Mouse (Mus musculus) splenic B cell, adult 2 months (primary cell): ENCODE measurements around the gene Scml4.

Source experiments
- DNase-seq: peaks from one replicate; pipeline ENCODE4 v3.0.0-alpha.2; 2011; ENCODE audit warnings: low read depth, low spot score
- H3K27me3 ChIP-seq: 2 replicates; pipeline ENCODE4 v1.6.1; 2012; ENCODE audit warnings: mild to moderate bottlenecking, low read length, moderate library complexity, mixed read lengths; ENCODE audit not compliant: control insufficient read depth, poor library complexity, insufficient read depth, severe bottlenecking
- H3K36me3 ChIP-seq: 2 replicates; pipeline ENCODE4 v1.6.1; 2012; ENCODE audit warnings: mild to moderate bottlenecking, low read length, moderate library complexity, mixed read lengths; ENCODE audit not compliant: control insufficient read depth, poor library complexity, insufficient read depth, severe bottlenecking

Gene Scml4

DNA sequence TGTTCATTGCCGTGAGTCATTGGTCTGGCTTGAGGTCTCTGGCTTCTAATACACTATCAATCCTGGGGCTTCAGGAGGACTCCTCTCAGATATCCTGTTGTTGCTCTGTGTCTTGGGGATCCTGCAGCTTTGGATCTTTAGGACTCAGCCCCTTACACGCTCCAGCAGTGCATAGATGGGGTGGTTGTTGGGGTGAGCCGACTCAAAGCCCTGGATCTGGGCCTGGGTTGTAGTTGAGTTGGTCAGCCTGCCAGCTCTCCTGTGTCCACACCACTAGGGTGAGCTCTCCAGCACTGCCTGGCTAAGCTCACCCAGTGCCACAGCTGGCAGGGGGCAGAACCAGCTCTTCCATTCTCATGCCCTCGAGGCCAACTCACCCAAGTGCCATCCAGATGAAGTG lies 78.2 kb downstream of the Scml4 start:
- DNase-seq, result no peak
- no peaks in the 10 kb centered on the region for H3K27me3 ChIP-seq
- H3K36me3 ChIP-seq, result peaks cover 5% of the 10 kb centered on the region

DNA sequence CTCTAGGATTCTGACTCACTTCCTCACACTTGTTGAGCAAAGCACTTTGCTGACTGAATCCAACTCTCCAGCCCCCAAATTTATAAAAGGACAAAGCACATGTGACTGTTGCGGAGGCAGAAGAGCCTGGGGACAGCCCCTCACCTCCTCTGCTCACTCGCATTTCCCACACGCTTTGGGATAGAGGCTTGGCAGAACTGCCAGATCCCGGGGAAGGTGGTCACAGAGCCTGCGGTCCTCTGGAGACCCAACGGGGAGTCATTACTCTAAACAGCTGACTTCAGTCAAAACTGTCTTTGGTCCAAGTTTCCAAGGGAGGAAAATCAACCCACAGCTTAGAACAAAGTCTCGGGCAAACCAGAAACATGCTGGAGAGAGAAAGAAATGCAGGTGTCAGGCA lies 79.5 kb downstream of the Scml4 start:
- no peak for DNase-seq
- Histone ChIP-seq H3K36me3 (peaks cover 8% of the 10 kb centered on the region), H3K27me3 (no peaks in the 10 kb centered on the region)

DNA sequence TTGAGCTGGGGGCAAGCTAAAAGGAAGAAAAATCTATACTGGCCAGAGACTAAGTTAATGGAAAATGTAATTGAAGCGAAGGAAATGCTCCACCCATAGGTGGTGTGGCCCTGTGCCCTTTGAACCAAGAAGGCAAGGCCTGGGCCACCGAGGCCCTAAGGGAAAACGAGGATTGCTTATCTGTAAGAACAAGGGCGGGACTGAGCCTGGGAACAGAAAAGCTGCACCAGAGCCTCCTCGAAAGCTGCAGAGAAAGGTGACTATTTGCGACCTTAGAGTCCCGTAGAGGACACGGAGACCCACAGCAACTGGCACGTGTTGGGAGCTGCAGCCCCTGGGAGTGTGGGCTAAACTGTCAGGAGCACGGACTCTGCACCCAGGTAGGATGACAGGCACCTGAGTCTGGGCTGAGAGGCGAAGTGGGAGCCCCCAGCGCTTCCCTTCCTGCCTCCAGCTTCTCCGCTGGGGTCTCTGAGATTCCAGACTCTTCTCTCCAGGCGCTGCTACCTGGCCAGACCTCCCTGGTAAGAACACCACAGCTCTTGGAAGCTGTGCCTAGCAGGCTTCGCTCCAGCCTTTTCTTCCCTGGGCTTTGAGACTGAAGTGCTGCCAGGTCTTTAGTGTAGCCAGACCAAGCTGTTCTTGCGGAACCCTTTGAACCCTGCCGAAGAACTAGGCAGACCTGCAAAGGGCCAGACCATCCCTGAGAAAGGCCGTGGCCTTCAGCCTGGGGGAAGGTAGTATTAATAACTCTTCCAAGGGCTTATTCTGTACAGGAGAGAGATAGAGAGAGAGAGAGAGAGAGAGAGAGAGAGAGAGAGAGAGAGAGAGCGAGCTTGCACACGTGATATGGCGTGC lies 80.3 kb downstream of the Scml4 start:
- DNase-seq, result no peak
- H3K27me3 ChIP-seq, result no peaks in the 10 kb centered on the region
- peaks cover 9% of the 10 kb centered on the region for H3K36me3 ChIP-seq

DNA sequence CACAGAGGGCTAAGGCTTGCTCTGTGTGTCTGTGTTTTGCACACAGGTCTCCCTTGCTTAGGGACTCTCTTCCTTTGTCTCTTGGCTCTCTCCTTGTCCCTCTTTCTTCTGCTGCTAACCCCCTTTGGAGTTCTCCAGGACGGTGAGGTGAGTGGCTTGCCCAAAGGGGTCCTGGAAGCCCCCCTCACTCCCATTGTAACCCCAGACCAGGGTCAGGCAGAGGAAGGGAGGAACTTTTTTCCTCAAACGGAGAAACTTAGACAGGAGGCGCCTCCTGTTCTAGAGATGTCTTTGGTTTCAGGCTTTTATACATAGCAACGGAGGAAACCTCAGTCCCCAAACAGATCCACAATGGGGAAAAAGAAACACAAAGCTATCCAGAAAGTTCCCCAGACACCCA lies 81.1 kb downstream of the Scml4 start:
- peaks cover 9% of the 10 kb centered on the region for H3K36me3 ChIP-seq
- H3K27me3 ChIP-seq, result no peaks in the 10 kb centered on the region
- DNase-seq, result no peak

DNA sequence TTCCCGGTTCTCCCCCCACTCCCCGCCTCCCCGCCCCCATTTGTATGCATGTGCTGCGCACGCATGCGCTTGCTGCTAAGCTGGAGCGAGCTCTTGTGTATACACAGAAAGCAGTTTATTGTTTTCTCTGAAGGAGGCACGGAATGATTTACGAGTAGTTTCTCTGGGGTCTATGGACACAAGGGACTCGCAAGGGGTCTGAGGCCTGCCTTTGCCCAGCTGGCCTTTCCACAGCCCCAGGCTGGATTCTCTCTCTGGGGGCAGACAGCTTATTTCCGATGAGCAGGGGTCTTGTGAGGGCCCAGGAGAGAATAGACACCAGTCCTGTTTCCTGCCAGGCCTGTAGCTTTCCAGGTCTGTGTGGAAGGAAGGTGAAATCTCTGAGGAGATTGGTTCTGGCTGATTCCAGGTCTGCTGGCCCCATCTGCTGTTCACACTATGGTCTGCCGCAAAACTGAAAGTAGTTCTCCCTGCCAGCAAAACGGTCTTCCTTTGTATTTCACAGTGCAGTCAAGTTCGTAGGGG lies 81.6 kb downstream of the Scml4 start:
- peak; percentile 49 for DNase-seq
- H3K27me3 ChIP-seq, result no peaks in the 10 kb centered on the region
- H3K36me3 ChIP-seq, result peaks cover 9% of the 10 kb centered on the region

DNA sequence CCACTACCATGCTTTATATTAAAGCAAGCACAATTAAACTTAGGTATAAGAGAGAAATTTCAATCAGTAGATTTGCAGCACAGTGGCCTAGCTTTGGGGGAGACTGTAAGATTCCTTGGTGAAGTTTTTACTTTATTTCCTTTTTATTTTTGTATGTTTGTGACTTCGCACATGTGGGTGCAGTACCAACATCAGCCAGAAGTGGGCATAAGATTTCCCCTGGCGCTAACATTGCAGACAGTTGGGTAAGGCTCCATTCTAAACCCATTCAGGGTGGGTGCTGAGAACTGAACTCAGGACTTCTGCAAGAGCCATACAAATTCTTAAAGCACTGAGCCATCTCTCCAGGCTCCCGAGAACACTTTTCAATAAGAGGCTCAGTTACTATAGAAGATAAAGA lies 82.1 kb downstream of the Scml4 start:
- Histone ChIP-seq H3K27me3 (no peaks in the 10 kb centered on the region), H3K36me3 (peaks cover 10% of the 10 kb centered on the region)
- peak; percentile 43 for DNase-seq

DNA sequence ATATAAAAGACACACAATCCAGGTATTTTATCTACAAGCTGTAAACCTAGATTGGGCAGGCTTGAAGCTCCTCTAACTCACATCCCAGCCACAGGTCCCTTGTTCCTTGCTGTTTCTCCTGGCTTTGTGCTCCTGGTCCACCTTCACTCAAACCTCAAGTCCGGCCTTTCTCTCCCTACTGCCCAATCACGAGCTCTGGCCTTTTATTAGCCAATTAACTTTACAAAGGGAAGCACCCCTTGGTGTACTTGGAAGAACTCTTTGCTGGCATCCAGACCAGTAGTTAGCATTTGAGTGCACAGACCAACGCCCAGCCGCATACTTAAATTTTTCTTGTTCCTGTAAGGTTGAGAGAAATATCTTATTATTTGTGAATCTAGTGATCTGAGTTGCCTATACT lies 85.1 kb downstream of the Scml4 start:
- no peak for DNase-seq
- Histone ChIP-seq H3K27me3 (no peaks in the 10 kb centered on the region), H3K36me3 (peaks cover 14% of the 10 kb centered on the region)

DNA sequence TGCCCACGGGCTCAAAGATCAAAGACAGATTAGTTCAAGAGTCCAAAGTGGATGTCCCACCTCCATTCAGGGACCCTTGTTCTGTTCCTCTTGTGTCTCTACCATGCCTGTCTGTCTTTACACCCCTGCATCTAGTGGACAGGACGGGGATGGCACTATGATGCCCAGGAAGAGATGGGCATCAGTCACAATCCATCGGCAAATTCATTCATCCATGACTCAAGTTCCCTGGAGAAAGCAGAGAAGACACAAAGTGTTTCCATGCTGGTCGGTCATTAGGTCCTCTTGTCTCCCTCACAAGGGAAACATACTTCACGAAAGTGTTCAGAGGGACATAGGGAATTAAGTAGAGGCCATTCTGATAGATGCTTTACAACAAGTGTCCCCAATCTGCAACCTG lies 87.2 kb downstream of the Scml4 start:
- Histone ChIP-seq H3K27me3 (no peaks in the 10 kb centered on the region), H3K36me3 (peaks cover 12% of the 10 kb centered on the region)
- no peak for DNase-seq

DNA sequence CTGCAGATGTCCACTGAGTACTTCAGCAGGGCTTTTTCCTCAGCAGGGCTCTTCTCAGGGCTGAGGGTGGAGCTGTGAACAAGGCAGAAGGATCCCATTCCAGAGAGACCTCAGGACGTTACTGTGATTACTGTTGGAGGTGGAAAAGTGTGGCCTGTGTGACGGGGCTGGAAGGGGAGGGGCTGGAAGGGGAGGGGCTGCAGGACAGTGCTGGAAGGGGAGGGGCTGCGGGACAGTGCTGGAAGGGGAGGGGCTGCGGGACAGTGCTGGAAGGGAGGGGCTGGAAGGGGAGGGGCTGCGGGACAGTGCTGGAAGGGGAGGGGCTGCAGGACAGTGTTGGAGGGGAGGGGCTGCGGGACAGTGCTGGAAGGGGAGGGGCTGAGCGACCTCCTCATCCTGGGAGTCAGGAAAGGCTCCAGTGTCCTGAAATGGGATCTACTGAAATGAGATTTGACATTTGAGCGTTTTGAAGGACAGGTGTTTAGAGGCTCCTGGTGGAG lies 90.1 kb downstream of the Scml4 start:
- DNase-seq, result no peak
- Histone ChIP-seq H3K27me3 (no peaks in the 10 kb centered on the region), H3K36me3 (peaks cover 7% of the 10 kb centered on the region)

DNA sequence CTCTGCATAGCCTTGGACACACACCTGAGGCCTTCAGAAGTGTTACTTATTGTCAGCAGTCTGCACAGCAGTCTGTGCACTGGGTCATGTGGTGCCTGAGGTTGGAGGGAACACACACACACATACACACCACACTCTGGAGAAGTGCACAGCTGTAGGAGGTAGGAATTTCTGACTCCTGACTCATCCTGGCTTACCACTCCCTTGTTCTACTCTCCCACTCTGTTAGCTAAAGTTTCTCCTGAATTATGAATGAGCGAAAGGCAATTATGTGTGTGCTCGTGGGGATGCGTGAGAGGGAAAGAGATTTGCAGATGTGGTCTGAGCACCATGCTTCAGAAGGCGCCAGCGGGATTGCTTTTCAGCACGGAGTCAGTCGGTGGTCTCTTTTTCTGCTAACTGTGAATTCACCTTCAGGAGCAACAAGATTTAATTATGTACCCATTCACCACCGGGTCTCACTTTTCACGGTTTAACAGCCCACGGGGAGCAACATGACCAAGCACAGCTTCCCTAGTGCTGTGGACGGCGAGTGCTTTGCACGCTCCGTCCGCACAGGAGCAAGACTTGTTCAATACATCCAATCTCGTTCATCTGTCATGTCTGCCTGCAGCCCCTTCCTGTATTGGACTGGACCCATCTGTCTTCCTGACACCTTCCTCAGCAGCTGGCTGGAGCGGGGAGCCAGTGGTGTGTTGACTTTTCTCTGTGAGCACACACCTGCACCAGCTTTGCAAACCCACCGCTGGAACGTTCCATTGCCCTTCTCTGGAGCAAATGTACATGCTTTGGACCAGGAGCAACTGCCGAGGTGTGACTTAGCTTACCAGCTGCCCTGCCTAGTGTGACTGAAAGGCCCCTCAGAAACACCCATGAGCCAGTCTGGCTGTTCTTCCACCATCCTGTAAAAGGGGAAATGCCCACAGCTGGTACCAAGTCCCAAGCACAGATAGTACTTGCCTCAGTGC lies 91.2 kb downstream of the Scml4 start:
- DNase-seq, result no peak
- H3K27me3 ChIP-seq, result no peaks in the 10 kb centered on the region

DNA sequence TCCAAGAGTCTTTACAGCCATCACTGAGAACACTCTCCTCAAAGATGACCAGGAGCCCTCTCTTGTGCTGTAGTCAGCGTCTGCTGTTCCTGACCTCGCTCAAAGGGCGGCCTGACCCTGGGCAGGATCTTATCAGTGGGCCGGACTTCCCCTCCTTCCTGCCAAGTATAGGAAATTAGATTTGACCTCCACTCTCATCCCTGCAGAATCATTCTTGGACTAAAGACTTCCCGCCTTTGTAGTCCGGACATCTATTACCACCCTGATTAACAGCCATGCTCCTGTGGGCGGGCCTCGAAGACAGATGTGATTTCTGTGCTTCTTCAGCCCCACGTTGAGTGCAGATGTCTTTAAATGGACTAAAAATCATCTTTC lies 91.9 kb downstream of the Scml4 start:
- DNase-seq, result no peak
- H3K36me3 ChIP-seq, result peaks cover 7% of the 10 kb centered on the region; the same call in 1 of the 2 replicates
- H3K27me3 ChIP-seq, result no peaks in the 10 kb centered on the region

More for the DNA sequence above, 91.2 kb downstream of the Scml4 start:
- H3K36me3 ChIP-seq, result peaks cover 7% of the 10 kb centered on the region

DNA sequence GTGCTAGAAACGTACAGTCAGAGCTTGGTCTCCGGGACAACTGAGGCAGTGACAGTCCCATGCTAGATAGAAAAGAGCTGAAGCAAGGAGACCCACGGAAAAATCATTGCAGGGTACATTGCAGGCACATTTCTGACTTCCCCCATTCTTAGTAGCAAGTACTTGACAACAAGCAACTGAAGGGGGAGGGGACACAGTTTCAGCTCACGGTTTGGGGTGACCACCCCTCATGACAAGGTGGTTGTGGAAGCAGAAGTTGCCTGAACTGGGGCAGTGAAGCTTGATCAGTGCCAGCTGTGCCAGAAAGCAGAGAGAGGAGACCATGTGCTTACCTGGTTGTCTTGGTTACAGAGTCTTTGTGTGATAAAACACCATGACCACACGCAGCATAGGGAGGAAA lies 93.4 kb downstream of the Scml4 start:
- DNase-seq, result peak; percentile 52
- no peaks in the 10 kb centered on the region for H3K27me3 ChIP-seq

DNA sequence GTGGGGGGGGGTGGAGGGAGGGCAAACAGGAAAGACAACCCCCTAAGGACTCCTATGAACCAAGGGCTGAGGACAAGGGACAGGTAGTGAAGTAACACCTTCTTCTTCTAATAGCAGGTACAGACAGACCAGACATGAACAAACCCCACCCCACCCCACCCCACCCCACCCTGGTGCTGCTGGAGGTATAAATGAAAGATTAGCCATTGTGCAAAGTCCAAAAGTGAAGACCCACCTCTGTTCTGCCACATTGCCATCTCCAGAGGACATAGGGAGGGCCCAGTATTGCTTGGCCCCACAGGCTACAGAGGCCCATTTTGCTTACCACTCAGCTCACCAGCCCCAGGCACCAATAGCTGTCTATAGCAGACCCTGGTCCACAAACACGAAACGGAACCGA lies 95.0 kb downstream of the Scml4 start:
- no peak for DNase-seq
- 0 out of 2 replicates have a peak, but pooled peaks cover 1% of the 10 kb centered on the region for H3K36me3 ChIP-seq
- H3K27me3 ChIP-seq, result no peaks in the 10 kb centered on the region

More for the DNA sequence above, 93.4 kb downstream of the Scml4 start:
- H3K36me3 ChIP-seq, result 0 out of 2 replicates have a peak, but pooled peaks cover 1% of the 10 kb centered on the region

DNA sequence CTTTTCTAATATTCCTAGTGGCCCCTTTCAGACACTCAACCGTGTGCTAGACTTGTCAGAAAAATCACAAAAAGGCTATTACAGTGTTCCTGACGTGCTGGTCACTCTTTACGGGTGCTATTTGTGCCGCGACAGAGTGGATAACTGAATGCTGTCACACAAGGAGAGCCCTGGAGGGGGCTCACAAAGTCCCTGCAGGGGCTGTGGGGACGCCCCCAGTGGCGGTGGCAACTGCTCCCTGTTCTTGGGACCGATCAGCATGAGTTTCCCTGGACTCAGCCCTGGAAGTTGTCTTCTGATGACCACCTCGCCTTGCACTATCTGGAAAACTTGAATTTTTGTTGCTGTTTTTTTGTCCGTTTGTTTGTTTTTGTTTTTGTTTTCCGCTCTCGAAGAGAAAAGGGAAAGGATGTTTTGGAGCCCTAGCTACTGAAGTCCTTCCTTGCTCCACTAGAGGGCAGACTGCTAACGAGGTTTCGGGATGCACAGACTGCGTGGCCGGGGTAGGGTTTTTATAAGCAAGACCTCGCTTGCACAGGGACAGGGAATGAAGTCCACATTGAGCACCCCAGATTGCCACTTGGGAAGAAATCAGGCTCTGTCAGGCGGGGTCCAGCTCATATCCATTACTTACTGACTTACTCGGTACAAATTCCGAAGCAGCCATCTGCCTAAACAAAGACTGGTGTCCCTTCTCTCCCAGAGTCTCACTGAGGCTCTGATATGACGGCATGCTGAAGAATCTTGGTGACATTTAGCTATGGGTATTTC lies 97.9 kb downstream of the Scml4 start:
- DNase-seq, result peak; percentile 69
- H3K36me3 ChIP-seq, result no peaks in the 10 kb centered on the region
- H3K27me3 ChIP-seq, result no peaks in the 10 kb centered on the region
